Mouse (Mus musculus) naive thymus-derived CD4-positive, alpha-beta T cell, adult 2 months (primary cell): ENCODE measurements around the gene Cep41.

Experiments used
- DNase-seq: peaks from one replicate; pipeline ENCODE4 v3.0.0-alpha.2; 2011; ENCODE audit warnings: low read depth

Cep41 gene

GRCm38 (mm10) chr6:30673764-30674561 is 19.6 kb downstream of the Cep41 start:
- no peak for DNase-seq

DNA sequence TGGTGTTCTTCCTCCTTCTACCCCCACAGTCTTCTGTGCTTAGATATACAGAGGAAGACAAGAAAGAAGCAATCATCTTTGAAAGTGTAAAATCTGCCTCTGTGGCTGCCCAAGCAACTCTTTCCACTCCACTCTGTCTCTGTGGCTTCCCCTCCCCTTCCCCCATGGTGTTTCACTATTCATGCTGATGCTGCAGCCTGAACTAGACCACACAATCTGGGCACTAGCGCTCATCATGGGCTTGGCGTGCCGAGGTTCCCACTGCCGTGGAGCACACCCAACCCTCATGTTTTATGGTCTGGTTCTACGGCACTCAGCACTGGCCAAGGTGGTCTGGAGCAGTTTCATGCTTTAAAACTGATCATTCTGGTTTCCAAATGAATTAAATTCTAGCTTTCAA is 21.9 kb downstream of the Cep41 start:
- DNase-seq = peak; percentile 33

DNA sequence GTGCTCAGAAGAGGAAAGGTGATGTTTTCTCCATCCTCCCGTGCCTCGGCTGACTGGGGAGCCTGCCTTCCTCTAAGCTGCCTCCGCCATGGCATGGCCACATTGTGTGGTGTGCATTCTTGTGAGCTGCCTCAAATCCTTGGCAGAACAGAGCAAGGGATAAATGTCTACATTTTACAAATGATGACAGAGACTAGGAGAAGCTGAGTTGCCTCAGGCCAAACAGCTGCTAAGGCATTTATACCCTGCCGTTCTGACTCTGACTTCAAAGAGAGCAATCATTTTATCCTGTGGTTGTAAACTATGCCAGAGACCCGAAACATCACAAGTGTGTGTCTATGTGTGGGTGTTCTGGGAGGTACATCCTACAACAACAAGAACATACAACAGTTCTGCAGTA is 26.0 kb downstream of the Cep41 start:
- DNase-seq = no peak

- no peak for DNase-seq
These were observed 27.5 kb downstream of the Cep41 start for GRCm38 (mm10) chr6:30666043-30666442.

GRCm38 (mm10) chr6:30665296-30665695 is 28.3 kb downstream of the Cep41 start:
- DNase-seq = no peak

DNA sequence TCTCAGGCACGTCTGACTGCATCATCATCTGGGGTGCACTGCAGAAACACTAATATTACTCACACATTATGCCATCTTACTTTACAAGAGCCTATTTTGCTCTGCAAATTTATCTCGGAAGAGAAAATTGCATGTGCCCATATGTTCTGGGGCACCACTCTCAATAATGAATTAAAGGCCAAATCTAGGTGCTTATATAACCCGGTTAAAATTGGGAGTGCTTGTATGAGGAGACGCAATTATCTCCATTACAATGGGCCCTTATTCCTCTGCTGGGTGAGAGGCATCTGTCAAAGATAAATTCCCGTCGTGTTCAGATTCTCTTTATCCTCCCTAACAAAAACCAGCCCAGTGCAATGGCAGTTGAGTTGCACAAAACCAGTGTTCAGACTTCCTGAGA is 28.8 kb downstream of the Cep41 start:
- DNase-seq = no peak

- no peak for DNase-seq
These were observed 34.9 kb downstream of the Cep41 start for GRCm38 (mm10) chr6:30658619-30659018.

GRCm38 (mm10) chr6:30657279-30657678 is 36.3 kb downstream of the Cep41 start:
- DNase-seq = no peak

GRCm38 (mm10) chr6:30654932-30655331 is 38.6 kb downstream of the Cep41 start:
- DNase-seq = no peak

DNA sequence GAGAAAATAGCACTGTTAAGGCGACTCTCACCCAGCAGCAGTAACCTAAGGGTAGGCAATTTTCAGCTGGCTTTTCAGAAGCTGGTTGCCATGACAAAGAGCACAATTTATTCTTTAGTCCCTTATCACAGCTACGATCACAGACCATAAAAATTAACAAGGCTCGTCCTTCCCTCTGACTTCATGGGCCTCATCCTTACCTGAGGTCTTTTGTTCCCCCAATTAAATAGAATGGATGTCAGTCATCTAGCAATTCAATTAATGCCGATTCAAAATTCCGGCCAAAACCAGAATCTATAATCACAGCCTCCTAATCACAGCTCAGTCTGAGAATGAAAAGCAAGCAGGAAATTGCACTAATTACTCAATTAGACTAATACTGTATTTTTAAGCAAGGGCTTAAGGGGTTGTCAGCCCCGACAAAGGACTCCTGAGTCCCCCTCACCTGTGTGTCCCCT is 39.1 kb downstream of the Cep41 start:
- DNase-seq = no peak

- no peak for DNase-seq
These were observed 40.0 kb downstream of the Cep41 start for GRCm38 (mm10) chr6:30653518-30653917.

DNA sequence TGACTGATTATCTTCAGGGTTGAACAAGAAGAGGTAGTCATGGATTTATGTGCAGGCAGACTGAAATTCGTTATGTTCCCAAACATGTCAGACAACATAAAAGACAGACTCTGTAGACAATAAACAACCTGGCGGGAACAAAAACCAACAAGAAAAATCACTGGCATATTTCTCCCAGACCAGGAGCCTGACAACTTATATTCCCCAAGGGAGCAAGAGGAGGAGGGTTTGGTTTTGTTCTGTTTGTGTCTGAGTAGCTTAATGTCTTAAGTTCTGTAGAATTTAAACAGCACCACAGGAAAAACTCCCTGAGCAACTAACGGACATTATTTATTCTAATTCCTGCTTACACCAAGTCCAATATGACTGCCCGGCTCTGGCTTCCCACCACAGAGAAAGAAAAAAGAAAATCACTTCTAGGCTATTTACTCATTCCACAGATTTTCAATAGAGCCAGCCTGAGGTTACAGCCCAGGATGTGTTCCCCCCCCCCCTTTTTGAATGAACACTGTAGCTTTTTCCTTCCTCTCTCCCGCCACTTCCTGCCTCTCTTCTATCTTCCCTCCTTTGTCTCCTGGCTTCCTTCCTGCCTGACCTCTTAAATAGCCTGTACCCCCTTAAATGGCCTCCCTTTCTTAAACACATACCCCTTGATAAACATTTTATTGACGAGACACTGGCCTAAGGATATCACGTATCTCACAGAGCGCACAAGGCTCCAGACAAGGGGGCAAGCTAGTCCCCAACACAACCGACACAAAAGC is 40.9 kb downstream of the Cep41 start:
- no peak for DNase-seq

DNA sequence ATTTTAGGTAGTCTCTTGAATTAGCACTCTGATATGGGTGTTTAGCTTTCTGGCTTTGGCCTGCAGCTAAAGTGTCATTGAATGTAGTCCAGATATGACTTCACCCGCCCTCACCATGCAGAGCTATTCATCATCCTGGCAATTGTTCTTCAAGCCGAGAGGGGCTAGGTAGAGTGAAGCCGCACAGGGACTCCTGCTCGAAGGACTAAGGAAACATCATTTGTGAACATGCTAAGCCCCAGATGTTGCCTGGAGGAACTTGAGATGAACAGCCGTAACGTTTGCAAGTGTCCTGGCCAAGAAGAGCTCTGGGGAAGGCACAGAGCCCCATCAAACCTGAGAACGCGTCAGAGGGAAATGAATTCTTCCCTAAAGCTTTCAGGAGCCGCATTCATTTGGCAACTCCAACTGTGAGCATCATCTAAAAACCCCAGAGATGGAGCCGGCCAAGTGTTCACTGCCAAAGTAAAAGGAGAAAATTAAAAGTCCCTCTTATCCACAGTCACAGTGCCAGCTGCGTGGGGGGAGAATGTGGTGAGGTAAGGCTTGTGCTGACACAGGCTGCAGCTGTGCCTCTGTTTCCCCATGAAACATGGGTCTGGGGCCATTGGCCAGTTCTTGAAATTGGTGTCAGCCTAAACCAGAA is 43.8 kb downstream of the Cep41 start:
- DNase-seq = no peak

DNA sequence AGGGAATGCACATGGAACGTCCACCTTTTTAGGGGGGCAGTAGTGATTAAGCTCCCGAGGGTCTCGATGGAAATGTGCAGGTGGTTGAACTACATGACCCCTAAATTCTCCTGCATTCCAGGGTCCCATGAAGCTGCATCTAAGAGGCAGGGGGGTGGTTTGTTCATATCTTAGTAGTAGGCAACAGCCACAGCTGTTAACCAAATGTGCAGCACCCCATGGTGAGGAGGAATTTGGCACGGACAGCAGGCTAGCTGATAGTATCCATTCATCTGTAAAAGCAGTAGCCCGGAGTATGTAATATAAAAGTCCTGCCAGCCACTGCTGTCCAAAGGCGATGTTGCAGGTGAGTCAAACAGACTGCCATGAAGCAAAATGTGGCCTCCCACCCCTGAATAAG is 48.2 kb downstream of the Cep41 start:
- no peak for DNase-seq

DNA sequence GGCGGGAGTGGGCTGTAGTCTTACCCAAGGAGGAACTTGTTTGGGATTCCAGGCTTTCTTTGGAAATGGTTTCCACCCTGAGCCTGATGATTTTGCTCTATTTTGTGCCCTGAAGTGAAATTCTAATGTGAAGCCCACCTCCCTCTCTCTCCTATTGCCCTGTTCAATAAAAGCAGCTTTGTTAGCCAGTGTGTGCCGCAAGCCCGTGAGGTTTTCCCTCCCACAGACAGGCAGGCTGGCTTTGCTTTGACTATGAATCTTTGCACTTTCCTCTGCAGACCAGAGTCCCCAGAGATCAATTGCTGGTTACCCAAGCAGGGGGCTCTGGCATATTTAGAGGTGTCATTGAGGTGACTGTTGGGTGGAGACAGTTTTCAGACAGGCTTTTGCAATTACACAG is 49.1 kb downstream of the Cep41 start:
- no peak for DNase-seq

DNA sequence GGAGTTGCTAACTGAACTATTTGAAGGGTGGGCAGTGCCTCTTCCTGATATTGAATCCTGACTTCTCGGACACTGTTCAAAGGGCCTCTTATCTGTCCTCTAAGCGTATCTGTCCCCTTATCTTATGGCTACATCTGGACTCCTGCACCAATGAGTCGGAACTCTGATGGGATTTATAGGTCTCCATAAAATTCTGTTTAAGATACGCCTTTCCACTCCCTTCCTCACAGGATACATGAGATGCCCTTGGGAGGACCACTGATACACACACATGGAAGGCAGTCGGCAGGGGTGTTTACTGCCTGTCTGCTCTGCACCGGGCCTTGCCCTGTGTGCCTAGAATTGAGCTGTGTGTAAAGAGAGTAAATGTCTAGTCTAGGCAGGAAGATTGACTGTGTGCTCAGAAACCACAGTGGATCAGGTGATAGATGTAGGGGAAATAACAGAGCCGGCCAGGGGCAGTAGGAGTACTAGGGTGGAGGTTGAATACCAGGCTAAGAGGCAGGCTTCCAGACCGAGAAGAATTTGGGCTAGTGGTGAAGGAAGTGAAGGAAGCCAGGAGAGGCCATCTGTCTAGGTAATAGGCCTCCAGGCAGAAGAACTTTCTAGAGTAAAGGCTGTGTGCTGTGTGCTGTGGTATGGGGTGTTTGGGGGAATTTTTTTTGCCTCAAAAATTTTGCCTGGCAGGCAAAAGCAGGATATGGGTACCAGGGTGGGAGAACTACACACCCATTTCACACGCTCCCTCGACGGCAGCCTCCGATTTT is 49.7 kb downstream of the Cep41 start:
- DNase-seq = no peak

GRCm38 (mm10) chr6:30638674-30639268 is 54.8 kb downstream of the Cep41 start, which contains the start of gene Cpa1:
TSS of gene Cpa1 (plus strand) at chr6:30639218.
- DNase-seq = no peak

GRCm38 (mm10) chr6:30636186-30636842 is 57.2 kb downstream of the Cep41 start:
- no peak for DNase-seq

DNA sequence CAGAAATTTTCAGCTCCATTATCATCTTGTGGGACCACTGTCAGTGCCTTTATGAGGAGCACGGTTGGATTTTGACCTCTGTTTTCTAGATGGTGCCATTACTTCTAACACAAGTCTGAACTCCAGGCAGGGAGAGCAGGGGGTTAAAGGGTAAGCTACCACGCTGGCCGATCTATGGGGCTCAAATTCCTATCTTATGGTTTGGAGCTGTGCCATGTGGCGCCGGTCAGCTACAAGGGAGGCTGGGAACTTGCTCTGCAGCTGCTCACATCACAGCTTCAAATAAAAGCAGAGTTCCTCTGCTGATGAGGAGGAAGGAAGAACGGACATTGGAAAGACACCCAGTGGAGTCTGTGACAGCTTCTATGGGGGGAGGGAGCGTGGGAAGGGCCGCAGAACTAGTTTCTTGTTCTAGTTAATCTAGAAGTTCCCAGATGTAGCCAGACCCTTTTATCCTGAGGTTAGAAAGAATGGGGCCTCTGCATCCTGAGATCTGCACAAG is 58.1 kb downstream of the Cep41 start:
- DNase-seq = no peak

DNA sequence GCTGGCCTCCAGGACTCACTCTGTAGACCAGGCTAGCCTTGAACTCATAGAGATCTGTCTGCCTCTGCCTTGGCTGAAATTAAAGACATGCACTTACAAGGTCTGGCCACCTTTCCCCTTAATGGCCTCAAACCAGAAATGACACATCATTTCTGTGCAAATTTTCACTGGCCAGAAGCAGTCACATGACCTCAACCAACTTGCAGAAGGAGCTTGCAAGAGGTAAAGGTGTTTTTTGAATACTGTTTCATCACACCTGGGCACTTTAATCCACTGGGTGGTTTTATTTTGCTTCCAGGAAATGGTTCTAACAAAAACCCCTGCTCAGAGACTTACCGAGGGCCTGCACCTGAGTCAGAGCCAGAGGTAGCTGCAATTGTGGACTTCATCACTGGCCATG is 63.6 kb downstream of the Cep41 start:
- DNase-seq = no peak

- no peak for DNase-seq
These were observed 65.4 kb downstream of the Cep41 start for GRCm38 (mm10) chr6:30628152-30628551.
